Mouse (Mus musculus) liver, embryonic 16.5 days (tissue): ENCODE data around the gene Phf1. TPM values are rescaled to one million over a fixed set of nuclear protein-coding genes. Genes with fewer than 3 reads are reported as not detected.

Source experiments
- ATAC-seq: fragments of 200-750 bp; cut with Nextera tagmentation; 2 replicates; pipeline ENCODE4 v1.8.0; 2017; ENCODE audit warnings: low read depth, mild to moderate bottlenecking, moderate number of reproducible peaks, moderate library complexity
- H3K27ac ChIP-seq: fragments of 300-500 bp; sonication (generic); 2 replicates; pipeline ENCODE4 v1.5.1; 2014; ENCODE audit warnings: mild to moderate bottlenecking, low read length
- H3K27me3 ChIP-seq: fragments of 300-500 bp; sonication (generic); 2 replicates; pipeline ENCODE4 v1.6.1; 2014; ENCODE audit warnings: low read depth, low read length, mixed read lengths; ENCODE audit not compliant: control insufficient read depth, insufficient read depth
- H3K36me3 ChIP-seq: fragments of 300-500 bp; sonication (generic); 2 replicates; pipeline ENCODE4 v1.6.1; 2014; ENCODE audit warnings: mild to moderate bottlenecking; ENCODE audit not compliant: control insufficient read depth, insufficient read depth
- H3K4me1 ChIP-seq: fragments of 300-500 bp; sonication (generic); 2 replicates; pipeline ENCODE4 v1.6.1; 2014; ENCODE audit warnings: low read depth, low read length, mixed read lengths; ENCODE audit not compliant: control insufficient read depth
- H3K4me2 ChIP-seq: fragments of 300-500 bp; sonication (generic); 2 replicates; pipeline ENCODE4 v1.6.1; 2014; ENCODE audit warnings: low read depth, low read length, mixed read lengths
- H3K4me3 ChIP-seq: fragments of 300-500 bp; sonication (generic); 2 replicates; pipeline ENCODE4 v1.5.1; 2014; ENCODE audit warnings: low read depth, mild to moderate bottlenecking, low read length
- H3K9ac ChIP-seq: fragments of 300-500 bp; sonication (generic); 2 replicates; pipeline ENCODE4 v1.6.1; 2014; ENCODE audit warnings: low read depth, low read length
- H3K9me3 ChIP-seq: fragments of 300-500 bp; sonication (generic); replicated peaks from 2 replicates; pipeline ENCODE4 v1.6.1; 2016; ENCODE audit warnings: low read length; ENCODE audit not compliant: control insufficient read depth
- WGBS: fragments of 180-500 bp; shearing (Covaris S2); extraction: QIAGEN DNeasy Blood & Tissue Kit; methylation state at CpG from one replicate; pipeline ENCODE4 v1.1.7; 2014; ENCODE audit not compliant: insufficient replicate concordance; 5-methylcytosine and 5-hydroxymethylcytosine counted together
- polyA plus RNA-seq: library from polyadenylated mRNA; unstranded; fragments of >200 nt; fragmentation: Nextera tagmentation; extraction: Ambion mirVana; gene quantifications from 2 replicates; pipeline ENCODE4 v1.2.1, GENCODE M21; 2015

The Phf1 gene
- polyA plus RNA-seq, 1 experiment from 2014 or later: 2.6 TPM

- 84% methylated on average over 11 of the region's 11 CpGs for WGBS
- ATAC-seq: no peak
Observed at GRCm38 (mm10) chr17:26966993-26967392, 34.1 kb downstream of the Phf1 start.

GRCm38 (mm10) chr17:26967477-26967876, 34.6 kb downstream of the Phf1 start:
- no peak for ATAC-seq
- whole genome bisulfite sequencing: 75% methylated on average over 6 of the region's 6 CpGs

More at GRCm38 (mm10) chr17:26966993-26967392, 34.1 kb downstream of the Phf1 start:
- H3K4me1 ChIP-seq: peaks cover 7% of the 10 kb centered on the region
- H3K27ac ChIP-seq: no peak overlapping the region
- H3K4me3 ChIP-seq: no peak overlapping the region
- H3K4me2 ChIP-seq: no peak overlapping the region
- H3K36me3 ChIP-seq: no peaks in the 10 kb centered on the region
- no peaks in the 10 kb centered on the region for H3K9me3 ChIP-seq
- no peaks in the 10 kb centered on the region for H3K27me3 ChIP-seq
- H3K9ac ChIP-seq: no peak overlapping the region

GRCm38 (mm10) chr17:26968200-26968611, 35.4 kb downstream of the Phf1 start:
- no peak overlapping the region for H3K9ac ChIP-seq
- H3K4me3 ChIP-seq: no peak overlapping the region
- ATAC-seq: no peak
- H3K4me2 ChIP-seq: no peak overlapping the region
- H3K36me3 ChIP-seq: no peaks in the 10 kb centered on the region
- H3K27ac ChIP-seq: no peak overlapping the region
- H3K27me3 ChIP-seq: no peaks in the 10 kb centered on the region
- no peaks in the 10 kb centered on the region for H3K9me3 ChIP-seq
- 67% methylated on average over 6 of the region's 6 CpGs for WGBS
- peaks cover 7% of the 10 kb centered on the region for H3K4me1 ChIP-seq

More at GRCm38 (mm10) chr17:26967477-26967876, 34.6 kb downstream of the Phf1 start:
- Histone ChIP-seq H3K4me2 (no peak overlapping the region), H3K4me3 (no peak overlapping the region), H3K27ac (no peak overlapping the region), H3K9ac (no peak overlapping the region), H3K27me3 (no peaks in the 10 kb centered on the region), H3K36me3 (no peaks in the 10 kb centered on the region), H3K4me1 (peaks cover 7% of the 10 kb centered on the region), H3K9me3 (no peaks in the 10 kb centered on the region)

GRCm38 (mm10) chr17:26969257-26969656, 36.4 kb downstream of the Phf1 start:
- H3K27ac ChIP-seq: no peak overlapping the region
- no peak overlapping the region for H3K4me2 ChIP-seq
- no peak overlapping the region for H3K4me3 ChIP-seq
- no peaks in the 10 kb centered on the region for H3K9me3 ChIP-seq
- H3K9ac ChIP-seq: no peak overlapping the region
- H3K36me3 ChIP-seq: no peaks in the 10 kb centered on the region
- H3K27me3 ChIP-seq: no peaks in the 10 kb centered on the region
- ATAC-seq: no peak
- peaks cover 16% of the 10 kb centered on the region for H3K4me1 ChIP-seq
- WGBS: 74% methylated on average over 6 of the region's 6 CpGs

GRCm38 (mm10) chr17:26970221-26970620, 37.4 kb downstream of the Phf1 start:
- WGBS: 54% methylated on average over 12 of the region's 12 CpGs
- no peaks in the 10 kb centered on the region for H3K9me3 ChIP-seq
- no peak overlapping the region for H3K9ac ChIP-seq
- peaks cover 24% of the 10 kb centered on the region for H3K4me1 ChIP-seq
- H3K27me3 ChIP-seq: no peaks in the 10 kb centered on the region
- no peak overlapping the region for H3K27ac ChIP-seq
- no peaks in the 10 kb centered on the region for H3K36me3 ChIP-seq
- no peak overlapping the region for H3K4me3 ChIP-seq
- no peak for ATAC-seq
- no peak overlapping the region for H3K4me2 ChIP-seq

- no peak for ATAC-seq
- peaks cover 28% of the 10 kb centered on the region for H3K4me1 ChIP-seq
- peaks cover 5% of the 10 kb centered on the region; the same call in 1 of the 2 replicates for H3K36me3 ChIP-seq
- H3K27me3 ChIP-seq: no peaks in the 10 kb centered on the region
- H3K27ac ChIP-seq: no peak overlapping the region
- 68% methylated on average over 8 of the region's 8 CpGs for WGBS
- H3K4me2 ChIP-seq: peak overlapping the region; percentile 93
- no peaks in the 10 kb centered on the region for H3K9me3 ChIP-seq
- H3K4me3 ChIP-seq: no peak overlapping the region
- H3K9ac ChIP-seq: no peak overlapping the region
Observed at GRCm38 (mm10) chr17:26971247-26971905, 38.5 kb downstream of the Phf1 start.

- Histone ChIP-seq H3K9me3 (no peaks in the 10 kb centered on the region), H3K27me3 (no peaks in the 10 kb centered on the region), H3K9ac (peak overlapping the region; percentile 82), H3K36me3 (peaks cover 5% of the 10 kb centered on the region; the same call in 1 of the 2 replicates), H3K27ac (peak overlapping the region; percentile 81; the same call in 1 of the 2 replicates), H3K4me3 (peak overlapping the region; percentile 94), H3K4me1 (peaks cover 28% of the 10 kb centered on the region), H3K4me2 (peak overlapping the region; percentile 93)
- ATAC-seq: no peak
- WGBS: 0% methylated on average over 3 of the region's 3 CpGs
Observed at GRCm38 (mm10) chr17:26972107-26972506, 39.3 kb downstream of the Phf1 start.

GRCm38 (mm10) chr17:26972703-26973574, 40.1 kb downstream of the Phf1 start, which contains the start of gene Zbtb9:
Gene Zbtb9, plus strand, starts transcription at chr17:26973167.
- Histone ChIP-seq H3K36me3 (peaks cover 8% of the 10 kb centered on the region), H3K9ac (peak within 1 kb of the TSS; percentile 83), H3K27me3 (no peaks in the 10 kb centered on the region), H3K4me1 (peaks cover 28% of the 10 kb centered on the region), H3K4me2 (peak within 1 kb of the TSS; percentile 96), H3K27ac (peak within 1 kb of the TSS; percentile 81), H3K9me3 (no peaks in the 10 kb centered on the region), H3K4me3 (peak within 1 kb of the TSS; percentile 94)
- under 1% methylated on average over 74 of the region's 75 CpGs for WGBS
- ATAC-seq: peak; percentile 100
